Mouse (Mus musculus) neutrophil, adult 65 days (primary cell): Measurements from ENCODE around the gene Pdpk1. TPM values are rescaled to one million over a fixed set of nuclear protein-coding genes. Genes with fewer than 3 reads are reported as not detected.

Source experiments
- total RNA-seq: library from RNA; stranded (reverse); gene quantifications from 2 replicates; pipeline ENCODE4 v1.2.4, GENCODE M21; 2023

Pdpk1 gene
- 41.2 and 57.5 TPM in 2 replicates for total RNA-seq

DNA sequence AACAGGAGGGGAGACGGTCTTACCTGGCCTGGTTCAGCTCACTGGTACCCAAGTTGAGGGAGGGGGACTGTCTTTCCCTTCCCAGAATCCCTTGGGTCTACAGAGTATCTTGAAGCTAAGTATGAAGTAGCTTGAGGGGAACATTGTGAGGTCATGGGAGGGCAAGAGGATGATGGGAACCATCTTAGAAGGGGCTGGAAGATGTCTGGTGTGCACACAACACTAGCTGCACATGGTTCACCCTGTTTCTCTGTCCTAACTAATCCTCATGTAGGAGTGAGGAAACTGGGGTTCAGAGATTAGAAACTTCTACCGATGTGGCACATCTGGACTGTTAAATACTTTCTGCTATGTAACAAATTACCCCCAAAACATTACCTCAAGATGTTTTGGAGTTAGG lies at the start of gene Pdpk1:
TSS of gene Pdpk1 (minus strand) at position 101 of the 400 bp plus-strand sequence.

DNA sequence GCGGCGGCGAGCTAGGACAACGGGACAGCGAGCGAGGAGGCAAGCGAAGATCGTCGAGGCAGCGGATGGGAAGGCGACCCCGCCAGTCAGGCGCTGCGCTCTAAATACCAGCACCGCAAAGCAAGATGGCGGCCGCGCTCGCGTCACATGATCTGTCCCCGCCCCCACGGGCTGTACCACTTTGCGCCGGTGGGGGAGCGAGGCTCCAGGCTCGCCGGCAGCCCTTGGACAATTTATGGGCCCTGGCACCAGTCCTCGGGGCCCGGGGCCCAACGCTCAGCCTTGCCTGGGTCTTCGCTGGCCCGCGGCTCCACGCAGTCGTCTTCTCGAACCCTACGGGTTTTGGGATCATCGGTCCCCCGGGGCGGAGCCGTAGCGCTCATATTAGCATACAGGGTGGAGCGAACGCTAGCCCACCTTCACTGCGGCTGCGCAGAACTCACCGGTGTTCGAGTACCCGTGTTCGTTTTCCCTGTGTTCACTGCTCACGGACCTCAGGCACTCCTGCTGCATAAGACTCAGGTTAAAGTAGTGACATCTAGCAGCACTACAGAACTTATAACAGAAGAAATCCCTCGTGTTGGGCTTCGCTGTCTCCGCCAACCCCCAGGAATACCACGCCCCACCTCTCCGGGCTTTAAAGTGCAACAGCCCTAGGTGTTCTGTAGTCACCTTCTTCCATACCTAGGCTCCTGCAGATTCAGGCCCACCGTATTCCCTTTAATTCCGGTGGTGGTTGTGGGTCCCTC lies 18.8 kb upstream of the Pdpk1 start, which contains the start of gene Atp6v0c:
TSS of gene Atp6v0c (minus strand) at position 386 of the 749 bp plus-strand sequence.

DNA sequence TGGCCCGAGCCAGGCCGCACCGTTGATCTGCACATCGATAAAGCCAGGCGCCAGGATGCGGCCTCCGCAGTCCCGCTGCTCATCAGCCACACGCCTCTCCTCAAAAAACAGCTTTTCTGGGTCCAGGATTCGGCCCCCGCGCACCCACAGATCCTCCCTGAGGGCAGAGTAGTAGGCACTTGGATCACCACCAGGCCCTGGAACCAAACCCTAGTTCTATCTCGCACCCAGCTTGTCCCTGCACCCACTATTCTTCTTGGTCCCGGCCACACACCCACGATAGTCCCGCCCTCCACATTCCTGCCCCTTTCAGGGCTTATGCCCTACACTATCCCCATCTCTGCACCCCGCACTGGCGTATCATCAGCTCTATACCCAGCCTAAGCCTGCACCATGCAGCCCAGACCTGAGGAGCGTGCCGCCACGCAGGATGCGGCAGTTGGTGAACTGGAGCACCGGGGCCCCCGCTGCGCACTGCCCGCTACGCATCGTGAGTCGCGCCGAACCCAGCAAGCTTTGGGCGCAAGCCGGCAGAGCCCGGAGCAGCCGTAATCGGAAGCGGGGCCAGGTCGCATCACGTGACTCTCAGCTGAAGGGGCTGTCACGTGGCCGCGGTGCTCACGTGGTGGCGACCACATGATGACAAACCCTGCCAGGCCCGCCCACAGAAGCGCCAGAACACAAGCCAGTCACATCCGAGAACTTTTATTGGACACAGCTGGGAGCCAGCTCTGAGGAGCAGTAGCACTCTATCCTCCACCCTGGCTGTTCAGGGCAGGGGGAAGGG lies 12.6 kb upstream of the Pdpk1 start, which contains the start of gene Amdhd2:
TSS of gene Amdhd2 (minus strand) at position 591 of the 787 bp plus-strand sequence.

DNA sequence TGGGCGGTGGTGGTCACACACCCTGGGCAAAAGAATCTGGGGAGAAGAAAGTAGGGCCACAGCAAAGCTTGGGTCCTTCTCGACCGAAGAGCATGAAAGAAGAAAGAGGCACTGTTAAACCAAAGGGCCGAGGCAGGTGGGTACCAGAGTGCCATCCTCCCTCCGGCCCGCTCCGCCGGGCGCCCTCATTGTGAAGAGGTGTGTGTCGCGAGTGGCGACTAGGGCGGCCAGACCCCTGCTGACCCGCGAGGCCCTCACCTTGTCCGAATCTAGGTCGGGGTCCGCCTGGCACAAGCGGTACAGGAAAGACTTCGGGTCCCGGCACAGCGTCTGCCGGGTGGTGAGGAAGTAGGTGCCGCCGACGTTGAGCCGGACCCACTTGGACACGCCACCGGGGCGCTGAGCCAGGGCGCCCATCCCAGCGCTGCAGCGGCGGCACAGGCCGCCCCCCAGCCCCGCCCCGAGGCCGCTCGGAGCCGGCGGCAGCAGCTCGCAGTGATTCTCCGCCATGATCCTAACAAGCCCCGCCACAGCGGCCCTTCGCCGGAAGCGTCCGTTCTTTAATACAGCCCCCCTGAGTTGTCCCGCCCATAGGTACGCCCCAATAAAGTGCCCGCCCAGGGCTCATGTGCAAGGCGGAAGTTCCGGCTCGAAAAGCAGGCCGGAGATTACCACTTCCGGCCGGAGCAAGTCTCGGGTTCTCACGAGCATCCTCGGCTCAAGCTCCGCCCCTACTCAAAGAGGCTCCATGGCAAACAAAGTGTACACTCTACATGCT lies 77.6 kb downstream of the Pdpk1 start, which contains the start of gene Kctd5:
TSS of gene Kctd5 (minus strand) at position 567 of the 778 bp plus-strand sequence.

DNA sequence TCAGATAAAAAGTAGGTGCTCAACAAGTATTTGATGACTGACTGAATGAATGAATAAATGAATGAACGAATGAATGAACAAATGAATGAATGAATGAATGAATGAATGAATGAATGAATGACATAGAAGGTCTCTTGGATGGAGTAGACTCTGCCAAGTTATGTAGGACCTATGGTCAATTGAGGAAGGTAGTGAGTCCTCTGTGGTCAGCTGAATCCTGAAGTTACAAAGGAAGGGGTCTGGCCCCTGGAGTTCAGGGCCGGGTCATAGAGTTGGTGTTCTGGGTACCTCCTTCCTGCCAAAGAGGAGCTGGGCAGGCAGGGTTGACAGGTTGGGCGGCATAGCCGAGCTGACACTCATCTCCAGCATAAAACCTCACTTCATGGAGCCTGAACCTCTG lies 112.9 kb downstream of the Pdpk1 start, which contains the start of gene Prss27:
TSS of gene Prss27 (plus strand) at position 301 of the 400 bp plus-strand sequence.

Other genes with a start within 250 kb of the Pdpk1 start
- gene Dcpp3, start 233.5 kb downstream of the Pdpk1 start, total RNA-seq = not detected in 2 replicates
- gene Sbp, start 209.3 kb downstream of the Pdpk1 start, total RNA-seq = not detected in 2 replicates
- gene Sbpl, start 195.7 kb downstream of the Pdpk1 start, total RNA-seq = not detected in 2 replicates
- gene Prss30, start 170.4 kb downstream of the Pdpk1 start, total RNA-seq = not detected in 2 replicates
- not detected in 2 replicates for gene Prss22, start 152.8 kb downstream of the Pdpk1 start, total RNA-seq
- gene Prss27, start 112.8 kb downstream of the Pdpk1 start, total RNA-seq = not detected in 2 replicates
- gene Kctd5, start 77.4 kb downstream of the Pdpk1 start, total RNA-seq = 13.0 and 13.8 TPM in 2 replicates
- gene Amdhd2, start 12.8 kb upstream of the Pdpk1 start, total RNA-seq = 64.2 and 79.3 TPM in 2 replicates
- 421 and 428 TPM in 2 replicates for gene Atp6v0c, start 18.8 kb upstream of the Pdpk1 start, total RNA-seq
- 9.4 and 13.1 TPM in 2 replicates for gene Tbc1d24, start 54.6 kb upstream of the Pdpk1 start, total RNA-seq
- gene Ntn3, start 58.6 kb upstream of the Pdpk1 start, total RNA-seq = 0.23 and 0.82 TPM in 2 replicates
- gene Tedc2, start 69.9 kb upstream of the Pdpk1 start, total RNA-seq = 9.4 and 12.1 TPM in 2 replicates
- gene Ccnf, start 100.6 kb upstream of the Pdpk1 start, total RNA-seq = 48.8 and 75.2 TPM in 2 replicates
- 0.14 and 0.35 TPM in 2 replicates for gene Abca17, start 200.1 kb upstream of the Pdpk1 start, total RNA-seq
- gene Abca3, start 201.0 kb upstream of the Pdpk1 start, total RNA-seq = 25.4 and 25.7 TPM in 2 replicates